Mouse (Mus musculus): ENCODE results near the gene Ccdc93. TPM values are rescaled to one million over a fixed set of nuclear protein-coding genes. Genes with fewer than 3 reads are reported as not detected.

Gene Ccdc93
- polyA plus RNA-seq, 1 experiment from 2014 or later: 10.4 TPM

GRCm38 (mm10) chr1:121463806-121464205 lies 33.0 kb downstream of the Ccdc93 start:
- H3K9ac ChIP-seq (replicated peaks; ENCODE audit: low read length): no peak overlapping the region
- ATAC-seq (ENCODE audit: low FRiP score, low TSS enrichment): peak; percentile 87
- H3K27me3 ChIP-seq (ENCODE audit: insufficient read depth, low read length): no peaks in the 10 kb centered on the region
- 40% methylated on average over 7 of the region's 7 CpGs for WGBS
- H3K4me2 ChIP-seq (replicated peaks; ENCODE audit: low read depth, low read length): no peak overlapping the region
- H3K36me3 ChIP-seq (ENCODE audit: insufficient read depth, low read length): peaks cover 7% of the 10 kb centered on the region; the same call in 1 of the 2 replicates
- 0 out of 2 replicates have a peak, but pooled peaks cover 3% of the 10 kb centered on the region for H3K4me1 ChIP-seq (ENCODE audit: insufficient read depth, low read length)
- 0 out of 2 replicates have a peak overlapping the region, but pooled peaks have one; percentile 42 for H3K27ac ChIP-seq (ENCODE audit: low read length)
- no peak overlapping the region for H3K4me3 ChIP-seq (ENCODE audit: low read length)
- no peaks in the 10 kb centered on the region for H3K9me3 ChIP-seq (ENCODE audit: low read length)

GRCm38 (mm10) chr1:121466276-121466675 lies 35.4 kb downstream of the Ccdc93 start:
- 83% methylated on average over 3 of the region's 3 CpGs for WGBS
- no peak for ATAC-seq (ENCODE audit: low FRiP score, low TSS enrichment)
- Histone ChIP-seq H3K36me3 (ENCODE audit: insufficient read depth, low read length) (peaks cover 14% of the 10 kb centered on the region), H3K27me3 (ENCODE audit: insufficient read depth, low read length) (no peaks in the 10 kb centered on the region), H3K9ac (replicated peaks; ENCODE audit: low read length) (no peak overlapping the region), H3K4me2 (replicated peaks; ENCODE audit: low read depth, low read length) (no peak overlapping the region), H3K4me3 (ENCODE audit: low read length) (no peak overlapping the region), H3K9me3 (ENCODE audit: low read length) (no peaks in the 10 kb centered on the region), H3K4me1 (ENCODE audit: insufficient read depth, low read length) (0 out of 2 replicates have a peak, but pooled peaks cover 3% of the 10 kb centered on the region), H3K27ac (ENCODE audit: low read length) (no peak overlapping the region)

- no peak overlapping the region for H3K27ac ChIP-seq (ENCODE audit: low read length)
- H3K4me2 ChIP-seq (replicated peaks; ENCODE audit: low read depth, low read length): no peak overlapping the region
- ATAC-seq (ENCODE audit: low FRiP score, low TSS enrichment): no peak
- 87% methylated on average over 2 of the region's 2 CpGs for WGBS
- H3K27me3 ChIP-seq (ENCODE audit: insufficient read depth, low read length): no peaks in the 10 kb centered on the region
- H3K4me1 ChIP-seq (ENCODE audit: insufficient read depth, low read length): 0 out of 2 replicates have a peak, but pooled peaks cover 3% of the 10 kb centered on the region
- H3K4me3 ChIP-seq (ENCODE audit: low read length): no peak overlapping the region
- H3K9me3 ChIP-seq (ENCODE audit: low read length): no peaks in the 10 kb centered on the region
- H3K9ac ChIP-seq (replicated peaks; ENCODE audit: low read length): no peak overlapping the region
- H3K36me3 ChIP-seq (ENCODE audit: insufficient read depth, low read length): peaks cover 12% of the 10 kb centered on the region
Observed at GRCm38 (mm10) chr1:121468271-121468670, 37.4 kb downstream of the Ccdc93 start.

GRCm38 (mm10) chr1:121471503-121471902 lies 40.7 kb downstream of the Ccdc93 start:
- ATAC-seq (ENCODE audit: low FRiP score, low TSS enrichment): no peak
- Histone ChIP-seq H3K36me3 (ENCODE audit: insufficient read depth, low read length) (peaks cover 20% of the 10 kb centered on the region), H3K4me1 (ENCODE audit: insufficient read depth, low read length) (no peaks in the 10 kb centered on the region), H3K9me3 (ENCODE audit: low read length) (no peaks in the 10 kb centered on the region), H3K4me3 (ENCODE audit: low read length) (no peak overlapping the region), H3K27ac (ENCODE audit: low read length) (no peak overlapping the region), H3K9ac (replicated peaks; ENCODE audit: low read length) (no peak overlapping the region), H3K27me3 (ENCODE audit: insufficient read depth, low read length) (no peaks in the 10 kb centered on the region), H3K4me2 (replicated peaks; ENCODE audit: low read depth, low read length) (no peak overlapping the region)
- 78% methylated on average over 5 of the region's 5 CpGs for WGBS

- no peaks in the 10 kb centered on the region for H3K9me3 ChIP-seq (ENCODE audit: low read length)
- 88% methylated on average over 5 of the region's 5 CpGs for WGBS
- H3K4me2 ChIP-seq (replicated peaks; ENCODE audit: low read depth, low read length): no peak overlapping the region
- no peaks in the 10 kb centered on the region for H3K4me1 ChIP-seq (ENCODE audit: insufficient read depth, low read length)
- peaks cover 54% of the 10 kb centered on the region for H3K36me3 ChIP-seq (ENCODE audit: insufficient read depth, low read length)
- H3K4me3 ChIP-seq (ENCODE audit: low read length): no peak overlapping the region
- no peak for ATAC-seq (ENCODE audit: low FRiP score, low TSS enrichment)
- H3K27me3 ChIP-seq (ENCODE audit: insufficient read depth, low read length): no peaks in the 10 kb centered on the region
- H3K27ac ChIP-seq (ENCODE audit: low read length): no peak overlapping the region
- no peak overlapping the region for H3K9ac ChIP-seq (replicated peaks; ENCODE audit: low read length)
Observed at GRCm38 (mm10) chr1:121477716-121478115, 46.9 kb downstream of the Ccdc93 start.

- 78% methylated on average over 12 of the region's 12 CpGs for WGBS
- no peaks in the 10 kb centered on the region for H3K9me3 ChIP-seq (ENCODE audit: low read length)
Observed at GRCm38 (mm10) chr1:121478284-121478980, 47.6 kb downstream of the Ccdc93 start.

GRCm38 (mm10) chr1:121479403-121479802 lies 48.6 kb downstream of the Ccdc93 start:
- Histone ChIP-seq H3K9me3 (ENCODE audit: low read length) (no peaks in the 10 kb centered on the region), H3K4me3 (ENCODE audit: low read length) (no peak overlapping the region), H3K36me3 (ENCODE audit: insufficient read depth, low read length) (peaks cover 56% of the 10 kb centered on the region), H3K9ac (replicated peaks; ENCODE audit: low read length) (no peak overlapping the region), H3K4me1 (ENCODE audit: insufficient read depth, low read length) (no peaks in the 10 kb centered on the region), H3K27me3 (ENCODE audit: insufficient read depth, low read length) (no peaks in the 10 kb centered on the region), H3K27ac (ENCODE audit: low read length) (no peak overlapping the region), H3K4me2 (replicated peaks; ENCODE audit: low read depth, low read length) (no peak overlapping the region)
- WGBS: 90% methylated on average over 5 of the region's 5 CpGs
- no peak for ATAC-seq (ENCODE audit: low FRiP score, low TSS enrichment)

More at GRCm38 (mm10) chr1:121478284-121478980, 47.6 kb downstream of the Ccdc93 start:
- Histone ChIP-seq H3K4me1 (ENCODE audit: insufficient read depth, low read length) (no peaks in the 10 kb centered on the region), H3K4me2 (replicated peaks; ENCODE audit: low read depth, low read length) (no peak overlapping the region), H3K36me3 (ENCODE audit: insufficient read depth, low read length) (peaks cover 56% of the 10 kb centered on the region), H3K9ac (replicated peaks; ENCODE audit: low read length) (no peak overlapping the region), H3K4me3 (ENCODE audit: low read length) (no peak overlapping the region), H3K27me3 (ENCODE audit: insufficient read depth, low read length) (no peaks in the 10 kb centered on the region), H3K27ac (ENCODE audit: low read length) (no peak overlapping the region)
- no peak for ATAC-seq (ENCODE audit: low FRiP score, low TSS enrichment)

- WGBS: 73% methylated on average over 4 of the region's 4 CpGs
- Histone ChIP-seq H3K4me1 (ENCODE audit: insufficient read depth, low read length) (no peaks in the 10 kb centered on the region), H3K27ac (ENCODE audit: low read length) (no peak overlapping the region), H3K9me3 (ENCODE audit: low read length) (no peaks in the 10 kb centered on the region), H3K9ac (replicated peaks; ENCODE audit: low read length) (no peak overlapping the region), H3K27me3 (ENCODE audit: insufficient read depth, low read length) (no peaks in the 10 kb centered on the region), H3K36me3 (ENCODE audit: insufficient read depth, low read length) (peaks cover 46% of the 10 kb centered on the region), H3K4me3 (ENCODE audit: low read length) (no peak overlapping the region), H3K4me2 (replicated peaks; ENCODE audit: low read depth, low read length) (no peak overlapping the region)
- no peak for ATAC-seq (ENCODE audit: low FRiP score, low TSS enrichment)
Observed at GRCm38 (mm10) chr1:121483091-121483490, 52.2 kb downstream of the Ccdc93 start.

GRCm38 (mm10) chr1:121486803-121487202 lies 56.0 kb downstream of the Ccdc93 start:
- peaks cover 29% of the 10 kb centered on the region for H3K36me3 ChIP-seq (ENCODE audit: insufficient read depth, low read length)
- no peak overlapping the region for H3K9ac ChIP-seq (replicated peaks; ENCODE audit: low read length)
- WGBS: 94% methylated on average over 6 of the region's 6 CpGs
- H3K27me3 ChIP-seq (ENCODE audit: insufficient read depth, low read length): no peaks in the 10 kb centered on the region
- H3K4me3 ChIP-seq (ENCODE audit: low read length): no peak overlapping the region
- no peak for ATAC-seq (ENCODE audit: low FRiP score, low TSS enrichment)
- H3K4me2 ChIP-seq (replicated peaks; ENCODE audit: low read depth, low read length): no peak overlapping the region
- H3K27ac ChIP-seq (ENCODE audit: low read length): no peak overlapping the region
- H3K9me3 ChIP-seq (ENCODE audit: low read length): no peaks in the 10 kb centered on the region
- no peaks in the 10 kb centered on the region for H3K4me1 ChIP-seq (ENCODE audit: insufficient read depth, low read length)

GRCm38 (mm10) chr1:121490241-121490640 lies 59.4 kb downstream of the Ccdc93 start:
- Histone ChIP-seq H3K9ac (replicated peaks; ENCODE audit: low read length) (no peak overlapping the region), H3K27ac (ENCODE audit: low read length) (no peak overlapping the region), H3K4me1 (ENCODE audit: insufficient read depth, low read length) (no peaks in the 10 kb centered on the region), H3K4me3 (ENCODE audit: low read length) (no peak overlapping the region), H3K4me2 (replicated peaks; ENCODE audit: low read depth, low read length) (no peak overlapping the region), H3K36me3 (ENCODE audit: insufficient read depth, low read length) (peaks cover 40% of the 10 kb centered on the region), H3K27me3 (ENCODE audit: insufficient read depth, low read length) (no peaks in the 10 kb centered on the region), H3K9me3 (ENCODE audit: low read length) (no peaks in the 10 kb centered on the region)
- ATAC-seq (ENCODE audit: low FRiP score, low TSS enrichment): peak; percentile 70; the same call in 1 of the 2 replicates
- 31% methylated on average over 5 of the region's 5 CpGs for WGBS
